Mouse (Mus musculus): ENCODE results near the gene Ints7. TPM values are rescaled to one million over a fixed set of nuclear protein-coding genes. Genes with fewer than 3 reads are reported as not detected.

Gene Ints7
- polyA plus RNA-seq, 1 experiment: not detected

DNA sequence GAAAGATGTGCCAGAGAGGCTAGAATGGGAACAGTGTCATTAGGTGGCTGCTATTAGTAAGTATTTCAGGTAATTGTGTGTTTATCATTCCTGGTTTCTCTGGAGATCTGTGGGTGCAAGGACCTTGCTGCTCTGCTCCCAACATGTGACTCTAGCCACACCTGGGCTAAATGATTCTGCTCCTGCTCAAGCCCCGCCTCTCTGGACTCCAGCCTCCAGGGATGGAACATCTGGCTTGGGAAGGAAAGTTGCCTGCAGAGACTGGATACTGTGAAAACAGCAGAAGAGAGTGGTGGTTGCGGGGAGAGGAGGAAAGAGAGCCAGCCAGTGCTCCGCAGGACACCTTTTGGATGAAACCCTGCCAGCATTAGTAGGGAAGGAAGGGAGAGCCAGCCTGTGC lies 84.0 kb downstream of the Ints7 start:
- TF ChIP-seq POLR2A (IDR thresholded peaks at IDR 0.05; ENCODE audit: insufficient read depth, low read depth, low read length) (no peak), CTCF (IDR thresholded peaks at IDR 0.05; ENCODE audit: insufficient read depth, low read depth, low read length) (no peak)
- WGBS: 76% methylated on average over 3 of the region's 3 CpGs

DNA sequence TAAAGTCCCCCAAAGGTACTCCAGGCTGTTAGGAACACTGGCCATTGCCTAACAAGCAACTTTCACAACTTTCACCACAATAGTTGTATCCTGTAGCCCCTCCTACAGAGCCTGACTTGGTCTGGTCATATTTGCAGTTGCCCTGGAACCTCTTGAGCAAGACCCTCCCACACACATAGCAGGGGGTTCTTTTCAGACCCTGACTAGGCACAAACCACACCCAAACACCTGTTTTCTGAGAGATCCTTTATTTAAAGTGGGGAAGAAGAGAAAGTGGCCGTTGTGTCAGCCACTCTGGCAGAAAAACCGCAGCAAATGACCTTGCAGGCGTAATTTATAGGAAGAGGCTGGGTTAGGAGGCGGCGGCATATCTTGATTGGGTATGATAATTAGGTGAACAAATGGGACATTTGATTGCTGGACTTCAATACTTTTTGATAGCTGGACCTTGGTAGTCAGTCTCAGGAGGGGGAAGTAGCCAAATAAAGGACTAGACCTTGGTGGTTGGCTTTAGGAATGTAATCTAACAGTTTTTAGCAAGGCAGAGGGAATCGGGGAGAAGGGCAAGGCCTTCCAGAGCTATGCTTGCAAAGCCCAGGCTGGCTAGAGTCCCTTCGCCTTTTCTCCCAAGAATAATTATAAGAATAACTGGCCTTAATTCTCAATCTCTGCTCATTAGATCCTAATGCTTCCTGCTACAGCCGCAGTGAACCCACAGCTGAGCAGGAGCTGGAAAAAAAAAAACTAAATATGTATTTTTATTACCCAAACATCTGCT lies 85.8 kb downstream of the Ints7 start:
- TF ChIP-seq CTCF (IDR thresholded peaks at IDR 0.05; ENCODE audit: insufficient read depth, low read depth, low read length) (no peak), POLR2A (IDR thresholded peaks at IDR 0.05; ENCODE audit: insufficient read depth, low read depth, low read length) (no peak)
- WGBS: 76% methylated on average over 8 of the region's 8 CpGs
- Histone ChIP-seq H3K4me1 (ENCODE audit: control insufficient read depth, insufficient read depth, low read length) (peaks cover 5% of the 10 kb centered on the region), H3K4me3 (ENCODE audit: insufficient read depth, low read depth, low read length) (no peak overlapping the region), H3K27ac (ENCODE audit: insufficient read depth, low read depth, low read length) (no peak overlapping the region)

More for the DNA sequence above, 84.0 kb downstream of the Ints7 start:
- H3K4me3 ChIP-seq (ENCODE audit: insufficient read depth, low read depth, low read length): no peak overlapping the region
- H3K27ac ChIP-seq (ENCODE audit: insufficient read depth, low read depth, low read length): no peak overlapping the region
- peaks cover 5% of the 10 kb centered on the region for H3K4me1 ChIP-seq (ENCODE audit: control insufficient read depth, insufficient read depth, low read length)

DNA sequence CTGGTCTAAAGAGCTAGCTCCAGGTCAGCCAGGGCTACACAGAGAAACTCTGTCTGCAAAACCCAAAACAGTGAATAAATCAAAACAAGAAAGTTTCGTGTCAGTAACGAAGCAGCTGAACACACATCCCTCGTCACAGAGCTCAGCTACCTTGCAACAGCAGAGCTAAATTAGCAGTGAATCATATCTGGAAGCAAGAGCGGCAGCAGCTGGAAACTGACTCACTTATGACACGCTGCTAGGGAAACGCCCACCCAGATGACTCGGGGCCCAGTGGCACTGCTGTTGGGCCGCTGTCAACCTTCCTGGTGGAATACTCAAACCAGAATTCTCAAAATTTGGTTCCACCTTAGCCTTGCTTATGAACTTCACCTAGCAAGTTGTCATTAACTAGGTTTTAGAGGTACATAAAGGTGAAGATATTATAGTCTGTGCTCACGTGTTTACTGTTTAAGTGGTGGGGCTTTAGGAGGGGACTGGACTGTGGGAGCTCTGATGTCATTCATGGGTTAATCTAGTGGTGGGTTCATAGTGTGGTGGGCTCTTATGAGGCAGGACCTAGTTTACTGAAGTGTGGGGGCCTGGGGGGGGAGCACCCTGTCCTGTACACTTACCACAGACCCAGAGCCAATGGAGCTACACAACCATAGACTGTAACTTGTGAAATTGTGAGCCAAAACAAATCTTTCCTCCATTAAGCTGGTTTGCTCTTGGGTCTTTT lies 86.9 kb downstream of the Ints7 start:
- TF ChIP-seq POLR2A (IDR thresholded peaks at IDR 0.05; ENCODE audit: insufficient read depth, low read depth, low read length) (no peak), CTCF (IDR thresholded peaks at IDR 0.05; ENCODE audit: insufficient read depth, low read depth, low read length) (no peak)
- WGBS: 44% methylated on average over 9 of the region's 9 CpGs
- Histone ChIP-seq H3K4me3 (ENCODE audit: insufficient read depth, low read depth, low read length) (no peak overlapping the region), H3K27ac (ENCODE audit: insufficient read depth, low read depth, low read length) (no peak overlapping the region), H3K4me1 (ENCODE audit: control insufficient read depth, insufficient read depth, low read length) (peaks cover 5% of the 10 kb centered on the region)

DNA sequence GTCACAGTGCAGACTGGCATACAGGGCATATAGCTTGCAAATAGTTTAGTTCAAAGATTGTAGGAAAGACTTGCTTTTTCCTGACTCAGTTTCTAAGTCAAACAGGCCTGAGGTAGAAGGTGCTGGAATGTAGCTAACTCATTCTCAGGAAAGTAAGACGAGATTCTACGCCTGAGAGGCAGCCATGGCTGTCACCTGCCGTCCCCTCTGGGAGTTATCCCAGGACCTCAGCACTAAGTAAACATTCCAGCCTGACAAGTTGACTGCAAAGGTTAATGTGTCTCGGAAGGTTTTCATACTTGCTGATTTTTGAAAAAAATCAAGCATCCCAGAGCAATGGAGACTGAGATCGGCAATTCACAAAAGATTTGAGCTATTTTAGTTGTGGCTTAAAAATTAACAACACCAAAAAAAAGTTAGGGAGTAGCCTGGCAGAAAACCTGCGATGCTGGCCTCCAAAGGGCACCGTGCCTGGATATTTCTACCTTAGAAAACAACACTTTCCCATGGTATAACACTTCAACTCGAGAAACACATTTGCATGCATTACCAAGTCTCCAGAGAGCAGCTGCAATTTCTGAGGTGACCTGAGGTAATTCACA lies 87.6 kb downstream of the Ints7 start:
- Histone ChIP-seq H3K4me1 (ENCODE audit: control insufficient read depth, insufficient read depth, low read length) (peaks cover 5% of the 10 kb centered on the region), H3K4me3 (ENCODE audit: insufficient read depth, low read depth, low read length) (no peak overlapping the region), H3K27ac (ENCODE audit: insufficient read depth, low read depth, low read length) (no peak overlapping the region)
- TF ChIP-seq CTCF (IDR thresholded peaks at IDR 0.05; ENCODE audit: insufficient read depth, low read depth, low read length) (no peak), POLR2A (IDR thresholded peaks at IDR 0.05; ENCODE audit: insufficient read depth, low read depth, low read length) (no peak)
- whole genome bisulfite sequencing: 67% methylated on average over 8 of the region's 8 CpGs

DNA sequence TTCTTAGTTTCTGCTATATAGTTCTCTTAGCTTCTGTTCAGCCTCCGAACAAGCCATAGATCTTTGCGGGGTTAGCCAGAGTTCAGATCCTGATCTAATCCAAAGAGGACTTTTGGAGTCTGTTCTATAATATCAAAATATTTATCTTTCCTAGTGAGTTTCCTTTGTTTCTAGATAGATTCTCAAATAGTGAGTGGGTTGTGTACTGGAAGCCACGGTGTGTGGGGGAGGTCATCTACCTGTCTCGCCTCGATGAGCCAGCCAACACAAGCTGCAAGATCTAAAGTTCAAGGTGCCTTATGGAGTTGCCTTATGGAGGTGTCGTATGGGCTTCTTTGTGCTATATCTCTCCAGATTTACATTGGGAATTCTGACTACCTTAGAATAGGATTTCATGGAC lies 88.2 kb downstream of the Ints7 start:
- WGBS: 91% methylated on average over 6 of the region's 6 CpGs
- peaks cover 5% of the 10 kb centered on the region for H3K4me1 ChIP-seq (ENCODE audit: control insufficient read depth, insufficient read depth, low read length)
- TF ChIP-seq CTCF (IDR thresholded peaks at IDR 0.05; ENCODE audit: insufficient read depth, low read depth, low read length) (no peak), POLR2A (IDR thresholded peaks at IDR 0.05; ENCODE audit: insufficient read depth, low read depth, low read length) (no peak)
- no peak overlapping the region for H3K4me3 ChIP-seq (ENCODE audit: insufficient read depth, low read depth, low read length)
- H3K27ac ChIP-seq (ENCODE audit: insufficient read depth, low read depth, low read length): no peak overlapping the region

DNA sequence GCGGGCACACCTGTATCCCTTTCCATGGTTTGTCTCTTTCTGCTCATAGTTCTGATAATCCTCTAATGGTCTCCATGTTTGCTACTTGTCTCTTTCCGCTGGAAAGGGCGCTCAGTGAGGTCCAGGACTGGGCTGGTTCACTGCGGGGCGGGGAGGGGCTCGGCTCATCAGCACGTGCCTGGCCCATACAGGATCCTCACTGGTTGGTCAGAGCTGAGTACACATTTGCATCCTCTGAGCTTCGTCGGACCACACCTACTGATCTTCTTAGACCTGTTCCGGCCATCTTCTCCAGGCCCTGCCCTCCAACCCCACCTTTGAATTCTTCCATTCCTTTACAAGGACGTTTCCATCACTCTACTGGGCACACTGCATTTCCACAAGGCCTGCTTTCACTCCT lies 90.9 kb downstream of the Ints7 start:
- 88% methylated on average over 11 of the region's 11 CpGs for whole genome bisulfite sequencing
- H3K4me1 ChIP-seq (ENCODE audit: control insufficient read depth, insufficient read depth, low read length): peaks cover 5% of the 10 kb centered on the region
- no peak for TF ChIP-seq POLR2A (IDR thresholded peaks at IDR 0.05; ENCODE audit: insufficient read depth, low read depth, low read length)
- no peak for TF ChIP-seq CTCF (IDR thresholded peaks at IDR 0.05; ENCODE audit: insufficient read depth, low read depth, low read length)
- no peak overlapping the region for H3K27ac ChIP-seq (ENCODE audit: insufficient read depth, low read depth, low read length)
- no peak overlapping the region for H3K4me3 ChIP-seq (ENCODE audit: insufficient read depth, low read depth, low read length)

DNA sequence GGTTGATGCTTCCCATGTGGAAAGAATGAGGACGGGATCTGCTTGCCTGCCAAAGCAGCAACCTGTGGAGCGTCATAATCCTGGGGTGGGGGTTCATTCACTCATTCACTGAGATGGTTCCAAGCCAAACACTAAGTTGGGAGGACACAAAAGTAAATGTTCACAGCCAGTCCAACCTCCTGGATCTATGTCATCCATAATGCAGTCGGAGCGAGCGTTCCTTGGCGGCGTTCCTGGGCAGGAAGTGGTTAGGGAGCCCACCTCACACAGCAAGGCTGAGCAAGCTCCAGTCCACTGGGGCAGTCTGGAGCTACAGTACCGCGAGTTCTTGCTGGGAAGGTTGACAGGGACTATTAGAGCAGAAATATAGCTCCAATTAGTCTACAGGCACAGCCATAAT lies 92.6 kb downstream of the Ints7 start:
- Histone ChIP-seq H3K4me1 (ENCODE audit: control insufficient read depth, insufficient read depth, low read length) (no peaks in the 10 kb centered on the region), H3K27ac (ENCODE audit: insufficient read depth, low read depth, low read length) (no peak overlapping the region), H3K4me3 (ENCODE audit: insufficient read depth, low read depth, low read length) (no peak overlapping the region)
- TF ChIP-seq CTCF (IDR thresholded peaks at IDR 0.05; ENCODE audit: insufficient read depth, low read depth, low read length) (no peak), POLR2A (IDR thresholded peaks at IDR 0.05; ENCODE audit: insufficient read depth, low read depth, low read length) (no peak)
- WGBS: 73% methylated on average over 9 of the region's 9 CpGs

Other genes starting within 250 kb of the Ints7 start
- gene Tmem206, start 249.7 kb upstream of the Ints7 start, polyA plus RNA-seq (2012; ENCODE audit: insufficient read depth, insufficient read length, low replicate concordance, missing spikeins): not detected in 2 replicates
- gene Ppp2r5a, start 172.4 kb upstream of the Ints7 start, polyA plus RNA-seq (2012; ENCODE audit: insufficient read depth, insufficient read length, low replicate concordance, missing spikeins): 149 and 263 TPM in 2 replicates
- not detected in 2 replicates for gene Dtl, start 92 bp upstream of the Ints7 start, polyA plus RNA-seq (2012; ENCODE audit: insufficient read depth, insufficient read length, low replicate concordance, missing spikeins)
- 41.9 TPM in 1 of 2 replicates, not detected in the other for gene Lpgat1, start 142.2 kb downstream of the Ints7 start, polyA plus RNA-seq (2012; ENCODE audit: insufficient read depth, insufficient read length, low replicate concordance, missing spikeins)
- not detected in 2 replicates for gene Nek2, start 245.8 kb downstream of the Ints7 start, polyA plus RNA-seq (2012; ENCODE audit: insufficient read depth, insufficient read length, low replicate concordance, missing spikeins)

Measured in olfactory bulb, adult 2 months (tissue).